Mouse (Mus musculus) gastrocnemius, postnatal 4 days (tissue): ENCODE measurements at regions not wholly inside any gene's neighbourhood (a gene's known extent, or its start where the extent isn't known, plus 50 kb on each side); places are given as distances from the start of the nearest gene placed in this dataset.

Source experiments
- DNase-seq, 2 experiments: peaks; one replicate each; pipeline ENCODE4 v3.0.0; 2021 to 2022; ENCODE audit warnings: low spot score in 2 of 2, mixed read lengths in 2 of 2

DNA sequence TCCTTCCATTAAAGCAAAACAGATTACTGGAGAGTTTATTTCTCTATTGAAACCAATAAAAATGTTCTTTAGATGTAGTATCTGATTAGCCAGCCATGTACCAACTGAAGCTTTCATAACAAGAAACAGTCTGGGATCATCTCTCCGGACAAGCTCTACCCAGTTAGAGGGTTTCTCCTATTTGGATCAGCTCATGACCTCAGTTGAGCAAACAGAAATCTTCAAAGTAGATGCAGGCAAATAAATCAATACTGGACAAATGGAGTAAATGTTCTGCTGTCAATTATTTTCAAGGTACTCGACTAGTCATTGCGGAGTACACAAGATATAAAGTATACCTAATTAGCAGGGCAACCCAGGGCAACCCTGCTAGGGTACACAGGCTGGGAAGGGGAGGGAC is 67.4 kb downstream of the Avpr1a start:
- DNase-seq = no peak

DNA sequence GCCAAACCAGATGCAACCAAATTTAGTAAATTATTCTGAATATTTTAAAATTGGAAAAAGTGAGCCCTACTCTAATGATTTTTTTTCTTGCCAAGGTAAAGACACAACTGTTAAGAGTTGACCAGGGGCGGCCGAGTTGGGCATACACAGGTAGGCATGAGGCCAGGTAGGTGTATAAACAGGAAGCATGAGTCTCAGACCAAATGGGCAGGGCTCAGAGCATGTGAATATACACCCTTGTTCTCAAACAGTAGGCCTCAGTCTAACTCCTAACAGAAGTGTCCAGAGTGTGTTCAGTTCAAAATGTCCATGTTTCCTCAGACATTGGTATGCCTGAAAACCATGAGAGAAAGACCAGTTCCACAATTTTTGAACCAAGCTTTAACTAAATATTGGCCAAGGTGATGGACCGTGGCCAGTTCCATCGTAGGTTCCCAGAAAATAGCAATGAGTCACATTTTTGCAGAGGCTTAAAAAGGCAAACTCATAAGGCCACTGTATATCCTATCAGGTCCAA is 71.0 kb downstream of the Avpr1a start:
- no peak for DNase-seq

DNA sequence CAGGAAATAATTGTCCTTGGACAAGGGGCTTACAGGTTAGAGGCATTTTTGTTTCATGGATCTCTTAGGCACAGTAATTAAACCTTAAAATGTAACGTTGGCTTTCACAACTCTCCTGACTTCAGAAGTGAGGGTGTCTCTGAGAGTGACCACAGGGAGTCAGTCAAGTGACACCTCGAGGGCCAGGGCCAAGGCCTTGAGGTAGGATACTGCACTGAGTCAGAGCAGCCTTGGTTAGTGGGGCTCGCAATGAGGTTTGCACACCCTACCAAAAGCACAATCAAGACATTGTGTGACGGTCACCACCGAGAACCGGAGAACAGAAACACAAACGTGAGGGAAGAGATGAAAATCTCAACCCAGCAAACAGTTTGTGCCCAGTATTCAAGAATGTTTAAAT is 71.7 kb downstream of the Avpr1a start:
- DNase-seq = no peak

DNA sequence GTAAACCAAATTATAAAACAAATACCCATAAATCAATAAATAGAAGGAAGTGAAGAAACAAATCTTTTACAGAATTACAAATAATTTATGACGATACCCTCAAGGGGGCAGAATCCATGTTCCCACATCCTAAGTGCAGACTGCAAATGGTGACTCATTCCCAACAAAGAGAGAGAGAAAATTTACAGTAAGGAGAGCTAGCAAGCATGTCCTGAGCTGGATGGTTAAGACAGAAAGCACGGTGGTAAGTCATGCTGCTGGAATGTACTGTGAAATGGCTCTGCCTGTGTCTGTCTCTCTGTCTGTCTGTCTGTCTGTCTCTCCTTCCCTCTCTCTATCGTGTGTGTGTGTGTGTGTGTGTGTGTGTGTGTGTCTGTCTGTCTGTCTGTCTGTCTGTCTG is 74.3 kb downstream of the Avpr1a start:
- no peak for DNase-seq

DNA sequence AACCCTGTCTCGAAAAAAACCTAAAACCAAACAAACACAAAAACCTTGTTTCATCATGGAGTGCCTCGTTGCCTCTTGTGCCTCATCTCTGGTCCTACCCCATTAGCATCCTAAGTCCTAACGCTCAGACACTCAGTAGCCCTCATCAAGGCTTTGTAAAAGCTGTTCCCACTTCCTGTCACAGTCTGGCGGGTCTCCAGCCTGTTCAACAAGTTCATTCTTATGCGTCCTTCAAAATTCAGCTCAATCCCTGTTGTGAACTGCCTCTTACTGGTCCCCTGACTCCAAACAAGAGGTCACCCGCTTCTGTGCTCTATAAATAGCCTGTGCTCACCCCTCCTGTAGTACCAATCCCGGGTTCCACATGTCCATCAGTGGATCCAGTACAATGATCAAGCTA is 77.1 kb downstream of the Avpr1a start:
- DNase-seq = no peak

DNA sequence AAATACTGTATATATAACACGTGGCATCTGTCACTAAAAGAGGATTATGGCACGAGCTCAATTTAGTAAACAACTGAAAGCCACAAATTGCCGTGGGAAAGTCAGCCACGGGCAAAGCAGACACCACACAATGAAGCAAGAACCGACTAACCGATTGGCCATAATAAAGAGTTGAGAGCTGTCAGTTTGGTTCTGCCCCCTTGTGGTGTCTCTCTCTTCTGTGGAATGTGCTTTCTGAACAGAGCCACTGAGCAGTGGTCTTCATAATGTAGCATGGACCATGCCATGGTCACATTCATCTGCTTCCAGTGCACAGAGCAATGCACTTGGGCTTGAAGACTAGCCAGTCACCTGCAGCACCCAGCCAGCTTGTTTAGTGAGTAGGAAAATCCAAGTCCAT is 77.5 kb downstream of the Avpr1a start:
- DNase-seq = no peak

DNA sequence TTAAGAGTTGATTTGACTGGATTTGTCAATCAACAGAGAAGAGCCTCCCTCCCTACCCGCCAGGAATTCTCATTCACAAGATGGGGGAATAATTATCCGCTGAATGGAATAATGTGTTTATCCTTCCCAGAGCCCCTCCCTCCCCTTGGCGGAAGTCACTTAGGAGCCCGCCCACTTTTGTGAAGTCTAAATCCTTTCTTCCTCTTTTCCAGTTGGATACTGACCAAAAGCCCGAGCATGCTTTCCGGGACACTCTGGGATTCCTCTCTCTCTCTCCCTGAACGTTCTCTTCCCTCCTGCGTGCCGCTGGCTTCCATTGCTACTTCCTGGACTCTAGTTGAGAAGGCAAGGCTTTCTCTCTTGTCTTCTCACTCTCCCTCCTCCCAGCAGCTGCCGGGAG is 79.9 kb downstream of the Avpr1a start:
- no peak for DNase-seq

DNA sequence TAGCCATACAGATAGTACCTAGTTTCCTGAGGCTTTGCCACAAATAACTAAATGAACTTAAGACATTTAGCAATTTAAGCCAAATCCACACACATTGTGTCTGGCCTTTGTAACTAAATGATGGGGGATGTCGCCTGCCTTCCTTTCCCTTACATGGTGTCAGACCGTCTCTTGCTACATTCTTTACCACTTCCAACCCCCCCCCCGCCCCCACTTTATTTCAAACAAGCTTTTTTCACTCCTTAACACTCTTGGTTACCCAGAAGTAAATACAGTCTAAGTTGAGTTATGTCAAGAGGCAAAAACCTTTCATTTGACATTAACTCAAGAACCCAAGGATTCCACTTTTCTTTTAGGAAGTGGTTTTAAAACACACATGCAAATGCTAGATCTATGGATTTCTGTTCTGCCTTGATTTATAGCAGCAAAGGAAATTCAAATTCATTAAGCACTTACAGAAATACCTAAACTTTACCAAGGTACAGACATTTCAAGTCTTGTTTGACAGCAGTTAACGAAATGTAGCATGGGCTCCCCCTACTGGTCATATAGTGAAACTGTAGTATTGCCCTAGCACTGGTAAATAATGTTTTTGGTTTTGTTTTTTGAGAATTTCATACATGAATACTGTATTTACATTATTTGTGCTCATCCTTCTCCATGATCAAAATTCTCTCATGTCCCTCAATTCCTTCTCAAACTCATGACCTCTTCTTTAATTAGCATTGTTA is 80.8 kb downstream of the Avpr1a start:
- DNase-seq = no peak

DNA sequence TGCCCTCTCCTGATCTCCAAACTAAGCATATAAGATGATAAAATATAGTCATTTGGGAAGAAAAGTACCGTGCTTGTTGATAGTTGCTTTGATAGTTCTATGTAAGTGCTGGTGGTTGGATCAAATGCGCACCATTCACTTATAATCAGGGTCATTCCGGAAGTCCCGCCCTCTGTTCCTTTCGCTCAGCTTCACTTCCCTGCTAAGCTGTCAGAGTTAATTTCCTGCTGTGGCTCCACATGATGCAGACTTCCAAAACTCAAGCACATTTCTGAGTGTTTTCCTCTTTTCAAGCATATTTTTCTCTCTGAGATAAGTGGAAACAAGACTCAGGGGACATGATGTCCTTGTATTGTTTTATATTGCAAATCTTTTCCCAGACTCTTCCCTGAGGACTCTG is 86.4 kb downstream of the Avpr1a start:
- no peak for DNase-seq

DNA sequence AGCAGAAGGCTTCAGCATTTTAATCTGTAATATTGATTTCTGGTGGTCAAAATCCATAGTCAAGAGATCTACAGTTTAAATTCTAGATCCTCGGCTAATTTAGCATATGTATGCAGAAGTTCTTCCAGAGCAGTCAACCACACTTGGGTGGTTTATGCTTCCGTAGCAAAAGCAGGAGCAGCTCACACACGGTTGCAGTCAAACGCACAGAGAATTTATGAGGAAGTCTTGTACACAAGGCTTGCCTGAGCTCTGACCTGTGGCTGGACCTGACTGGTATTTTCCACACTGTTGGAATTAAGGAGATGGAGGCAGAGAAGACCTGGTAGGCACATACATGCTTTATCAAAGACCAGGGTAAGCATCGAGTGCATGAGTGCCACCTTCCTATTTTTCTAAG is 86.8 kb downstream of the Avpr1a start:
- no peak for DNase-seq

DNA sequence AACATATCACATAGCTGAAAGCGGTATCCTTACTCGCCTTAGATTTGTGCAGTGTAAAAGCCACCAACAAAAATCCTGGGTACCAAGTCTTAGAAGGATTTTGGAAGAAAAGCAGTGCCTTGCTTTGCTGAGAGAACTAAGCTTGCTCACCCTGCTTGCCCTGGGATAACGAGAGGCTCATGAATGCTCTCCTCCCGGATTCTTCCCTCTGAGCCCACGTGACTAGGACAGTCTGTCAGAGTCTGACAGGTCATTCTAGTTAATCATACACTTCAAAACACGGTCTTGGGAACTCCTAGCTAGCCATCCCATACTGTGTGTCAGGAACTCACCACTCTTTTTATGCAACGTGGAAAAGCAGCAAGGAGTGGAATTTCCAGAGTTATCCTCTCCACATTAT is 91.4 kb downstream of the Avpr1a start:
- no peak for DNase-seq

DNA sequence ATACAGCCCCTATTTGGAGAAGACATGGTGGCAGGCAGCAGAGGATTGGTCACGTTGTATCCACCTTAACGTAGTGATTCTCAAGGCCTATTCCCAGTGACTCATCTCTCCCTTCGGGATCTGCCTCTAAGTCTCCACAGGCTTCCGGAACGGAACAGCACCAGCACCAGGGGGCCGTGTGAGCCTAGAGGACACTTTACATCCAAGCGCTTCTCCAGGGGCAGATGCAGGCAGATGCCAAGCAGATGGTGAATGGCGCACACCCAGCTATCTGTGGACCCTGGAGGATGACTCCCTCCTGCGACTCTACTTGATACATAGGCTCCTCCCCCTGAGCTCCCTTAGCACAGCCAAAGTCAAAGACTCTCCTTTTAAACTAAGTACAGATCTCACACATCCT is 94.3 kb downstream of the Avpr1a start:
- no peak for DNase-seq

DNA sequence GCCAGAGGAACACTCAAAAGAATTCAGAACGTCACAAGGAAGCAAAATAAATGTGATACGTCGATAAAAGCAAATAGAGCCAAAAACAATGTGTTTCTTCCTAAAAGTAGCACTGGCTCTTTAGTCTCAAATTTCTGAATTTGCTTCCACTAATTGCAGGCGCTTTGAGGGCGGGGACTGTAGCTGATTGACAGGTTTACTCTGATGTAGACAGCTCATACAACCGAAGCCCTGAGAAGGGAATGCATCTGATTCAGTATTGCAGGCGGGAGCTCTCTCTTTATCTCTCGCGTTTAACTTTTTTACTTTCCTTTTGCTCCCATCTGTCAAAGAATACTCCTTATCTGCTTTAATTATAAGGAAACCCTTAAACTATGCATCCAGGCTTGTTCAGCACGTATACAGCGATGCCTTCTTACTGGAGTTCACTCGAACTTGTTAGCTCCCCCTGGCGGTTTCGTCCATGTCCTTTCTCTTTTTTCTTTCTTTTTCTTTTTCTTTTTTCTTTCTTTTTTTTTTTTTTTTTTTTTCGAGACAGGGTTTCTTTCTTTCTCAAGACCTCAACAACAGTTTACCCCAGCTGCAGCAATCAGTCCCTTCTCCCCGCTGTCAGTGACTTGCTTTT is 95.9 kb downstream of the Avpr1a start:
- DNase-seq = peak; percentile 47 to 74

DNA sequence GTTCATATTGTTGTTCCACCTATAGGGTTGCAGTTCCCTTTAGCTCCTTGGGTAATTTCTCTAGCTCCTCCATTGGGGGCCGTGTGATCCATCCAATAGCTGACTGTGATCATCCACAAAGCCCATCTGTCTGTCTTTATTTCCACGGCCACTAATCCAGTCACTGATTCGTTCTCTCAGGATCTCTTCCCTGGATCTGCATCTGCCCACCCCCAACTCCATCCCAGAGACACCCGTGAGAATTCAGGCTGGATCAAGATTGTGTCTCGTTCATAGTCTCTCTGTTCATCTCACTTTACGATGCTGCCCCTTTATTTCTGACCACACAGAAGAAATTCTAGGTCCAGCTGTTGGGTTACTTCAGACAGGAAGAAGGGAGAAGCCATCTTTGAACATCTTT is 96.7 kb downstream of the Avpr1a start:
- no peak for DNase-seq

DNA sequence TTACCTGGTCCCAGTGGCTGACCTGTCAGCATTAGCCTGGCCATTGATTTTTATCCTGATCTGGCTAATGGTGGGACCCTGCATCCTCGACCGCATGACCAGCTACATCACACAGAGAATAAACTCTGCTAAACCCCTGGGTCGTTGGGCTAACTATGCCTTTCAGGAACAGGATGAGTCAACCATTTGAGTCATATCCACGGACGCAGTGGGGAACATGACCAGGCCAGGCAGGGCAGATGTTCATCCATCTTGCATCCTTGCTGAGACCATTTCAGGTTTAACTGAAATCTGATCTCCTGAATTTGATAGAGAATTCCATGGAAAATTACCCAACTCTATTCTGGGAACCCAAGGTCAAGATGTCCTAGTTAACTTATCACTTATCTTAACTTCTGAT is 103.3 kb downstream of the Avpr1a start:
- DNase-seq = no peak

DNA sequence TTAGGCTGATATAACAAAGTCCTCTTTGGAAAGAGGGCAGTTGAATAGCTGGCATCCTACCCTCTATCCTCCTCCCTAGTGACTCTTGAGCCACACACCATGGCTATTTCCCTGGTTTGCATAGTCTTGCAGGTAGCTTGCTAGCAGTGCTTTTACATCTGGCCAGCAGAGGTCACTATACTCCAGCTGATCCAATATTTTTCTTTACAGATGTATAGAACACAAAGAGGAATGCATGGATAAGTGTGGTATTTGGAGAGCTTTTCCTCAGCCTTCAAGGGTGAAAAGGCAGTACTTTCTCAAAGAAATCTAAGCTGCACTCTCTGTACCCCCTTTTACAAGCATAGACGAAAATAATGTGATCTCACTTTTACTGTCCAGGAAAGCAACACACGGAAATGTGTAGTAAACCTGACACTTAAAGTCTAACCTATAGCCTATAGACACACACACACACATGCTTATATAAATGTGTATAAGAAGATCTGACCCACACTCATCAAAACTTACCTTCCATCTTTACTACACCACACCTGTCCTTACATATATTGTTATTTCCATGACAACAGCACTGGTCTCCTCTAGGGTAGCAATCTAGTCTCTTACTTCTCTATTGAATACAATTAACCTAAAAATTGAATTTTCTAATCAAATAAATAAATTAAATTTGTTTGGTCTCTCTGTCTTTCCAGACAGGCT is 105.0 kb downstream of the Avpr1a start:
- peak in 1 of 2 experiments; percentile 18 for DNase-seq

DNA sequence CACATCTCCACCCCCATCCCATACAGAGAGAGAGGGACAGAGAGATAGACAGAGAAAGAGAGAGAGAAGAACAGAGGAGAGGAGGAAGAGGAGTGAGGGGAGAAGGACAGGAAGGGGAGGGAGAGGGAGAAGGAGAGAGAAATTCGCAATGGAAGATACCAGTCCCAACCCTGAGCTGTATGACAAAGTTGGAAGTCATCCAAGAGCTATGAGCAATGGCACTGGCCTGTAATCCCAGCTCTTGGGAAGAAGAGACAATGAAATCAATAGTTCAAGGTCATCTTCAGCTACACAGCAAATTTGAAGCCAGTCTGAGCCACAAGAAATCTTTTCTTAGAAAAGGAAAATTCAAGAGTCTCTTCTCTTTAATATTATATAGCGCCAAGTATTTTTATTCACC is 105.6 kb downstream of the Avpr1a start:
- DNase-seq = no peak

DNA sequence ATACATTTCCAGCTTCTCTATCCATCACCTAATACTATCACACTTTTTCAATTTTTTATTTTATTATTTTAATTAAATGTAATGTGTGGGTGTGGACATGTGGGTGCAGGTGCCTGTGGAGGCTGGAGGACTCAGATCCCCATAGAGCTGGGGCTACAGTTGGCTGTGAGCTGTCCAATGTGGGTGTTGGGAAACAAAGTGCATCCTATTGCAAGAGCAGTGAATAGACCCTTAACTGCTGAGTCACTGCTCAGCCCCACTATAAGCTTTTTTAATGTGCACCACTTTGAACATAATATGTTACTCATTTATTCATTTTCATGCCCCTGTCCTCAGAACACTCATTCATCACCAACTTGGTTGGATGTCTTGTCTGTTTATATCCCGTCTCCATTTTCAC is 110.4 kb downstream of the Avpr1a start:
- no peak for DNase-seq

DNA sequence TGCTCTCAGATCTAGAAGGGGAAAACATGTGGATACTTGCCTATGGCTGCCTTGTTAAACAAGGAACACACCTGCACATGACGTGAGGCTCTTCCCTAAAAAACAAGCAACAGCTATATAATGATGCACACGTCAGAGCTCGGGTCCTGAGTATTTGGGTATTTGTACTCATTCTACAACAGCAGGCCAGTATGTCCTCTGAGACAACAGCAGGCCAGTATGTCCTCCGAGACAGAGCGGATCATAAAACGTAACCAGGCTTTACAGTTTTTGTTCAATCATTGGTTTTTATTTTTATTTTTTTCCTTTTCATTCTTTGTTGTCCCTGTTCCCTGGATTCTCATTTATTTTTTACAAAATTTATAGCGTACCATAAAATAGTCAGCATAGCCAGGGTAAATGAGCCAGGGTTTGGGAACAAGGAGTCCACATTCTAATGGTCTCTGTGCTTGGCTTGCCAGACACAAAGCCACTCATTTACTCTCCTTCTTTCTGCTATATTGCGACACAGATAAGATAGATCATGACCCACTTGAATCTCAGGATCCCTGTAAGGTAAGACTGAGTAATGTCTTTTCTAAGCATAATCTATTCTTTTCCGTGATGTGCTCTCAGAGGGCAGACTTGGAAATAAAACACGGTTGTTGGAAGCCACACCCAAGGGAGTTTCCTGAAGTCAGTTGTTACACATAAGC is 111.8 kb downstream of the Avpr1a start:
- DNase-seq = no peak

DNA sequence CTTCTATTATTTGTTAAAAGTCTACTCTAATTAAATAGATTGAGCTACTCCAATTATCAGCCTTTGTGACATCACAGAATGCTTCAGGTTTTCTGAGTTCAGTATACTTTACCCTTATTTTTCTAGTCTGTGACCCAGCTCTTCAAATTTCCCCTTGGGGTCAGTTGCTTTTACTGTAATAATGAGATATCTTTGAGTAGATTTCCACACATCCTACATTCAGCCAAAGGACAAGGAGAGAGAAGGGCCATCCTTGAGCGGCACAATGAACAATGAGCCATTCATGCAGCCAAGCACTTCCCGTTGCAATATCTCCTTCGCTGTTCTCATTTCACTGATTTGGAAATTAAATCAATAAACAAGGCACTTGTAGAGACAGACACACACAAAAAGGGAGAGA is 113.6 kb downstream of the Avpr1a start:
- no peak for DNase-seq

DNA sequence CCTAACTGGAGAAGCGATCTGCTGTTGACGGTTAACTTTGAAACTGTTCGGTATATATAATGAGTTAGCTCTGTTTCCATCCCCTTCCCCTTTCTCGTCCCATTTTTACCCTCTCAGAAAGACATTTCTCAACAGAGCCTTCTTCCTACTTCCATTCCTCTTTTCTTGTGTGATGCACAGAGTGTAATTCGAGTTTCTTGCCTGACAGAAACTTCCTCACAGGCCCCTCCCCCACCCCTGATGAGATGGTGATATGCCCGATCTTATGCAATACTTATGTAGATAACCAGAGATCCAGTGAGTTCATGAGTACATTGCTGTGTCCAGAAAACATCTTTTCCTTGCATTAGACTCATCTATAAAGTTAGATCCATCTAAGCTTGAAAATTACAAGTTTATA is 114.2 kb downstream of the Avpr1a start:
- DNase-seq = no peak

DNA sequence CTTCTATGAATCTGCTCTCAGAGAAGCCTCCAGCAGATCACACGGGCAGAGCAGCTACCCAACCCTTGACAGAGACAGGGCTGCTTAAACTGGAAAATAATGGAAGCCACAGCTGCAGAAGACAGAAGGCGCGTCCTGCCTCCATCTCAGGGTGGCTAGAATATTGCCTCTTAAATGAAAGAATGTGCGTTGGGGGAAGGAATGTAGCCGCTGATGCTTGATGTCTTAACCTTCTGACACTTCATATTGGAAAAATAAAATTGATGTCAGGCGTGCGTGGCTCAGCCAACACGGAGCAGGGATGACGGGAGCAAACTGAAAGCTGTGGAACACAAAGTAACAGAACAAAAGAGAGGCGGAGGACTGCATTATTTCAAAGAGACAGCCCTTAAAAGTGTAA is 114.6 kb upstream of the Ppm1h start:
- DNase-seq = no peak
